Mouse (Mus musculus): ENCODE data around the gene Mesd.

- TF ChIP-seq CTCF (IDR thresholded peaks at IDR 0.05; ENCODE audit: low read depth) (no peak), EP300 (IDR thresholded peaks at IDR 0.05; ENCODE audit: low read depth) (no peak)
Observed at GRCm38 (mm10) chr7:83941701-83942101, 57.4 kb downstream of the Mesd start.
